Mouse (Mus musculus) left cerebral cortex, adult 6 months (tissue): ENCODE measurements around the gene Gm15097. TPM values are rescaled to one million over a fixed set of nuclear protein-coding genes. Genes with fewer than 3 reads are reported as not detected.

Experiments
- long read RNA-seq, 2 experiments: library from polyadenylated mRNA; unstranded; transcript quantifications; one replicate each; pipeline ENCODE4 v2.0.0; 2019 to 2020
- polyA plus RNA-seq: library from polyadenylated mRNA; unstranded; fragments of <200 nt; fragmentation: Nextera tagmentation; gene quantifications from 2 replicates; pipeline ENCODE4 v1.2.3, GENCODE M21; 2021

The Gm15097 gene
- not detected in 2 replicates for polyA plus RNA-seq
- long read RNA-seq, experiment 1 = 0 reads
- long read RNA-seq, experiment 2 = 0 reads

DNA sequence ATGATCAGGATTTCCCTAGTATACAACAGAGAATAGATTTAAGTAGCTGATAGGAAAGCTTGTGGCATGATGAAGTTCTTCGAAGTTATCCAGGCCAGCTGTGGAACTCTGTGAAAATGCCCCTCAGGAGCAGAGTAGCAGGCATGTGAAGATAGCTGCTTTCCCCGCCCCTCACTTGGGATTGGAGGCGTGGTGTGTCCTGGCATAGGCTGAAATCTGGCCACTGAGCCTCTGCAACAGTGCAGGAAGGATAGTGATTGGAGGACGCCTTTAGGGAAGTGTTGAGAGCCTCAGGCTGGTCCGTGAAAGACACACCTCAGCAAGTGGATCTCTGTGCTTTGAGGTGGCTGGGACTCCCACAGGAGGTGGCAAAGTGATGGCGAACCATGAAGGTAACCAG is at the start of gene Gm15097:
Gm15097 (plus strand) TSS at position 301 of the 400 bp plus-strand sequence.

Other genes starting within 250 kb of the Gm15097 start
- not detected in 2 replicates for gene Gm10439, start 189.9 kb upstream of the Gm15097 start, polyA plus RNA-seq
- not detected in 2 replicates for gene Gm15091, start 157.2 kb downstream of the Gm15097 start, polyA plus RNA-seq